Mouse (Mus musculus) effector memory CD4-positive, alpha-beta T cell, adult 7 months (primary cell): ENCODE measurements around the gene Bcl2l1. TPM values are rescaled to one million over a fixed set of nuclear protein-coding genes. Genes with fewer than 3 reads are reported as not detected.

Experiments used
- polyA plus RNA-seq: library from polyadenylated mRNA; unstranded; fragments of 100-300 nt; shearing (Covaris generic); gene quantifications from one replicate; pipeline ENCODE4 v1.2.1, GENCODE M21; 2017

The Bcl2l1 gene
- 101 TPM for polyA plus RNA-seq

GRCm38 (mm10) chr2:152831019-152831878 lies at the start of gene Bcl2l1:
Bcl2l1 (minus strand) TSS chr2:152831728.

GRCm38 (mm10) chr2:152847815-152848302 lies 16.3 kb upstream of the Bcl2l1 start, which contains the start of gene Tpx2:
Tpx2 (plus strand) TSS chr2:152847964.

GRCm38 (mm10) chr2:152753944-152754711 lies 77.4 kb downstream of the Bcl2l1 start, which contains the start of gene Cox4i2:
Cox4i2 (plus strand) TSS chr2:152754173.

GRCm38 (mm10) chr2:152736090-152736601 lies 95.4 kb downstream of the Bcl2l1 start, which contains the start of gene Id1:
Id1 (plus strand) TSS chr2:152736251.

Other genes with a start within 250 kb of the Bcl2l1 start
- not detected for gene Defb45, start 232.3 kb downstream of the Bcl2l1 start, polyA plus RNA-seq
- gene Defb36, start 227.4 kb downstream of the Bcl2l1 start, polyA plus RNA-seq = not detected
- gene Defb25, start 208.7 kb downstream of the Bcl2l1 start, polyA plus RNA-seq = not detected
- gene Rem1, start 204.8 kb downstream of the Bcl2l1 start, polyA plus RNA-seq = not detected
- gene H13, start 162.3 kb downstream of the Bcl2l1 start, polyA plus RNA-seq = 182 TPM
- 4.7 TPM for gene Mcts2, start 144.7 kb downstream of the Bcl2l1 start, polyA plus RNA-seq
- gene Id1, start 95.5 kb downstream of the Bcl2l1 start, polyA plus RNA-seq = 1.9 TPM
- 0.54 TPM for gene Cox4i2, start 77.6 kb downstream of the Bcl2l1 start, polyA plus RNA-seq
- gene Tpx2, start 16.2 kb upstream of the Bcl2l1 start, polyA plus RNA-seq = 1.5 TPM
- 0.21 TPM for gene Mylk2, start 79.6 kb upstream of the Bcl2l1 start, polyA plus RNA-seq
- not detected for gene Foxs1, start 101.5 kb upstream of the Bcl2l1 start, polyA plus RNA-seq
- not detected for gene Dusp15, start 120.0 kb upstream of the Bcl2l1 start, polyA plus RNA-seq
- not detected for gene Ttll9, start 130.8 kb upstream of the Bcl2l1 start, polyA plus RNA-seq
- gene Pdrg1, start 183.7 kb upstream of the Bcl2l1 start, polyA plus RNA-seq = 79.2 TPM
- not detected for gene Xkr7, start 200.1 kb upstream of the Bcl2l1 start, polyA plus RNA-seq
- not detected for gene Ccm2l, start 234.2 kb upstream of the Bcl2l1 start, polyA plus RNA-seq